Mouse (Mus musculus) spleen, adult 2 months (tissue): ENCODE data around the gene Tmcc2. TPM values are rescaled to one million over a fixed set of nuclear protein-coding genes. Genes with fewer than 3 reads are reported as not detected.
"Not testable (repeated sequence)": the region's sequence is repeated elsewhere in the genome, so short reads cannot be mapped to it uniquely, and the experiment has no call there.

ENCODE experiments used
- DNase-seq, 2 experiments: peaks; one replicate each; pipeline versions ENCODE4 v3.0.0 to v3.0.0-alpha.2; 2012 to 2021; ENCODE audit warnings: low spot score in 2 of 2, low read depth in 1 of 2
- H3K27ac ChIP-seq: fragments of 200-500 bp; 2 replicates; pipeline ENCODE4 v1.5.1; 2012; ENCODE audit warnings: low read length, inconsistent platforms; ENCODE audit not compliant: insufficient read depth
- H3K27me3 ChIP-seq: fragments of 200-500 bp; 2 replicates; pipeline ENCODE4 v1.6.1; 2012; ENCODE audit warnings: mild to moderate bottlenecking, moderate library complexity, low read length, inconsistent platforms; ENCODE audit not compliant: control insufficient read depth, insufficient read depth
- H3K36me3 ChIP-seq: fragments of 200-500 bp; 2 replicates; pipeline ENCODE4 v1.6.1; 2012; ENCODE audit warnings: mild to moderate bottlenecking, low read length, inconsistent platforms; ENCODE audit not compliant: control insufficient read depth, insufficient read depth
- H3K4me1 ChIP-seq: fragments of 200-500 bp; 2 replicates; pipeline ENCODE4 v1.6.1; 2011; ENCODE audit warnings: inconsistent platforms; ENCODE audit not compliant: control insufficient read depth, insufficient read depth, insufficient read length
- H3K4me3 ChIP-seq: fragments of 200-500 bp; 2 replicates; pipeline ENCODE4 v1.5.1; 2011; ENCODE audit warnings: mild to moderate bottlenecking, inconsistent platforms; ENCODE audit not compliant: insufficient read depth, insufficient read length; ENCODE audit errors: extremely low read depth
- CTCF ChIP-seq: fragments of 200-500 bp; IDR thresholded peaks from 2 replicates; pipeline ENCODE4 v1.5.1; 2011; ENCODE audit warnings: mild to moderate bottlenecking, inconsistent platforms; ENCODE audit not compliant: insufficient read depth, insufficient read length, insufficient replicate concordance; ENCODE audit errors: extremely low read depth
- POLR2A ChIP-seq: fragments of 200-500 bp; IDR thresholded peaks from 2 replicates; pipeline ENCODE4 v1.6.1; 2011; ENCODE audit warnings: low read depth, low read length, inconsistent platforms
- WGBS: fragments of 180-500 bp; shearing (Covaris S2); methylation state at CpG from one replicate; pipeline ENCODE4 v1.1.7; 2018; 5-methylcytosine and 5-hydroxymethylcytosine counted together
- polyA plus RNA-seq: library from polyadenylated mRNA; depleted of rRNA; stranded (reverse); fragments of >200 nt; gene quantifications from 2 replicates; pipeline ENCODE4 v1.2.3, GENCODE M21; 2012

The Tmcc2 gene
- polyA plus RNA-seq, 1 experiment, result 244 TPM

- Histone ChIP-seq H3K27me3 (no peaks in the 10 kb centered on the region), H3K27ac (no peak overlapping the region), H3K36me3 (peaks cover 8% of the 10 kb centered on the region), H3K4me3 (no peak overlapping the region), H3K4me1 (peaks cover 4% of the 10 kb centered on the region; the same call in 1 of the 2 replicates)
- TF ChIP-seq POLR2A (no peak), CTCF (no peak)
- DNase-seq, result no peak
- WGBS, result 88% methylated on average over 5 of the region's 5 CpGs
Measured at GRCm38 (mm10) chr1:132353389-132353788, 37.7 kb downstream of the Tmcc2 start.

- Histone ChIP-seq H3K36me3 (peaks cover 12% of the 10 kb centered on the region), H3K4me1 (peaks cover 10% of the 10 kb centered on the region; the same call in 1 of the 2 replicates), H3K27ac (no peak overlapping the region), H3K4me3 (no peak overlapping the region), H3K27me3 (no peaks in the 10 kb centered on the region)
- no peak for DNase-seq
- TF ChIP-seq POLR2A (no peak), CTCF (no peak)
- 96% methylated on average over 4 of the region's 4 CpGs for WGBS
Measured at GRCm38 (mm10) chr1:132351058-132351457, 40.0 kb downstream of the Tmcc2 start.

GRCm38 (mm10) chr1:132349601-132350000, 41.5 kb downstream of the Tmcc2 start:
- H3K27ac ChIP-seq, DNase-seq, H3K27me3 ChIP-seq, H3K4me1 ChIP-seq, H3K4me3 ChIP-seq: not testable (repeated sequence)
- WGBS, result 95% methylated on average over 3 of the region's 3 CpGs
- peaks cover 19% of the 10 kb centered on the region for H3K36me3 ChIP-seq

- DNase-seq, H3K4me1 ChIP-seq, H3K27me3 ChIP-seq, H3K27ac ChIP-seq, H3K4me3 ChIP-seq: not testable (repeated sequence)
- H3K36me3 ChIP-seq, result peaks cover 19% of the 10 kb centered on the region
Measured at GRCm38 (mm10) chr1:132349049-132349448, 42.0 kb downstream of the Tmcc2 start.

- Histone ChIP-seq H3K36me3 (peaks cover 19% of the 10 kb centered on the region), H3K4me1 (peaks cover 8% of the 10 kb centered on the region; the same call in 1 of the 2 replicates), H3K27me3 (no peaks in the 10 kb centered on the region), H3K27ac (no peak overlapping the region), H3K4me3 (no peak overlapping the region)
- 82% methylated on average over 5 of the region's 5 CpGs for WGBS
- TF ChIP-seq POLR2A (no peak), CTCF (no peak)
- DNase-seq, result no peak
Measured at GRCm38 (mm10) chr1:132348401-132348800, 42.7 kb downstream of the Tmcc2 start.

- Histone ChIP-seq H3K36me3 (peaks cover 19% of the 10 kb centered on the region), H3K27me3 (no peaks in the 10 kb centered on the region), H3K4me1 (peaks cover 14% of the 10 kb centered on the region; the same call in 1 of the 2 replicates), H3K27ac (no peak overlapping the region), H3K4me3 (no peak overlapping the region)
- DNase-seq, result no peak
- TF ChIP-seq CTCF (no peak), POLR2A (no peak)
Measured at GRCm38 (mm10) chr1:132346951-132347350, 44.1 kb downstream of the Tmcc2 start.

- WGBS, result 84% methylated on average over 12 of the region's 12 CpGs
- no peaks in the 10 kb centered on the region for H3K27me3 ChIP-seq
- TF ChIP-seq POLR2A, result no peak
- TF ChIP-seq CTCF, result no peak
- peak overlapping the region; percentile 24; the same call in 1 of the 2 replicates for H3K27ac ChIP-seq
- H3K4me3 ChIP-seq, result no peak overlapping the region
- no peak for DNase-seq
- H3K4me1 ChIP-seq, result peaks cover 14% of the 10 kb centered on the region; the same call in 1 of the 2 replicates
- H3K36me3 ChIP-seq, result peaks cover 19% of the 10 kb centered on the region
Measured at GRCm38 (mm10) chr1:132346134-132346851, 44.8 kb downstream of the Tmcc2 start.
